Mouse (Mus musculus): ENCODE measurements around the gene Ppdpf.

Gene Ppdpf

GRCm38 (mm10) chr2:181220361-181220760 is 33.3 kb downstream of the Ppdpf start:
- DNase-seq = no peak

- DNase-seq = no peak
Measured at GRCm38 (mm10) chr2:181224994-181225393, 37.9 kb downstream of the Ppdpf start.

- no peak for DNase-seq
Measured at GRCm38 (mm10) chr2:181227122-181227521, 40.1 kb downstream of the Ppdpf start.

GRCm38 (mm10) chr2:181228335-181228734 is 41.3 kb downstream of the Ppdpf start:
- DNase-seq = no peak

GRCm38 (mm10) chr2:181231171-181231570 is 44.1 kb downstream of the Ppdpf start:
- no peak for DNase-seq

GRCm38 (mm10) chr2:181233443-181233842 is 46.4 kb downstream of the Ppdpf start:
- no peak for DNase-seq

GRCm38 (mm10) chr2:181234680-181235079 is 47.6 kb downstream of the Ppdpf start:
- no peak for DNase-seq

GRCm38 (mm10) chr2:181235681-181236566 is 48.9 kb downstream of the Ppdpf start:
- DNase-seq = no peak

GRCm38 (mm10) chr2:181237251-181238014 is 50.4 kb downstream of the Ppdpf start:
- DNase-seq = no peak

GRCm38 (mm10) chr2:181238091-181238610 is 51.1 kb downstream of the Ppdpf start:
- no peak for DNase-seq

All from thymus, adult 18-20 months (tissue).